Mouse (Mus musculus) embryonic facial prominence, embryonic 11.5 days (tissue): ENCODE results near the gene Hrg. TPM values are rescaled to one million over a fixed set of nuclear protein-coding genes. Genes with fewer than 3 reads are reported as not detected.
"Not testable (repeated sequence)": the region's sequence is repeated elsewhere in the genome, so short reads cannot be mapped to it uniquely, and the experiment has no call there.

Experiments
- ATAC-seq: fragments of 200-750 bp; cut with Nextera tagmentation; replicated peaks from 2 replicates; pipeline ENCODE4 v1.8.0; 2017; ENCODE audit warnings: low read depth; ENCODE audit not compliant: insufficient number of reproducible peaks, low FRiP score, low TSS enrichment
- DNase-seq: peaks from one replicate; pipeline ENCODE4 v3.0.0-alpha.2; 2015; ENCODE audit warnings: low spot score
- H3K27ac ChIP-seq: fragments of 300-500 bp; sonication (generic); replicated peaks from 2 replicates; pipeline ENCODE4 v1.5.1; 2014; ENCODE audit warnings: mild to moderate bottlenecking, low read depth, low read length, control low read depth
- H3K27me3 ChIP-seq: fragments of 300-500 bp; sonication (generic); 2 replicates; pipeline ENCODE4 v1.6.1; 2014; ENCODE audit warnings: mild to moderate bottlenecking, low read length, moderate library complexity, mixed read lengths; ENCODE audit not compliant: control insufficient read depth, insufficient read depth
- H3K36me3 ChIP-seq: fragments of 300-500 bp; sonication (generic); replicated peaks from 2 replicates; pipeline ENCODE4 v1.6.1; 2014; ENCODE audit warnings: low read depth, mild to moderate bottlenecking, low read length, moderate library complexity, mixed read lengths; ENCODE audit not compliant: control insufficient read depth, insufficient read depth
- H3K4me1 ChIP-seq: fragments of 300-500 bp; sonication (generic); 2 replicates; pipeline ENCODE4 v1.6.1; 2014; ENCODE audit warnings: low read length, mixed read lengths; ENCODE audit not compliant: control insufficient read depth, insufficient read depth
- H3K4me2 ChIP-seq: fragments of 300-500 bp; sonication (generic); 2 replicates; pipeline ENCODE4 v1.6.1; 2014; ENCODE audit warnings: low read depth, mild to moderate bottlenecking, control low read depth, low read length, moderate library complexity
- H3K4me3 ChIP-seq: fragments of 300-500 bp; sonication (generic); 2 replicates; pipeline ENCODE4 v1.5.1; 2014; ENCODE audit warnings: low read depth, low read length, control low read depth
- H3K9ac ChIP-seq: fragments of 300-500 bp; sonication (generic); replicated peaks from 2 replicates; pipeline ENCODE4 v1.6.1; 2014; ENCODE audit warnings: mild to moderate bottlenecking, control low read depth, low read length
- H3K9me3 ChIP-seq: fragments of 300-500 bp; sonication (generic); replicated peaks from 2 replicates; pipeline ENCODE4 v1.6.1; 2016; ENCODE audit warnings: mild to moderate bottlenecking, low read length, inconsistent platforms, mixed read lengths; ENCODE audit not compliant: control insufficient read depth
- WGBS: fragments of 180-500 bp; shearing (Covaris S2); extraction: QIAGEN DNeasy Blood & Tissue Kit; methylation state at CpG from one replicate; pipeline ENCODE4 v1.1.7; 2014; 5-methylcytosine and 5-hydroxymethylcytosine counted together
- polyA plus RNA-seq: library from polyadenylated mRNA; unstranded; fragments of >200 nt; fragmentation: Nextera tagmentation; extraction: Ambion mirVana; gene quantifications from 2 replicates; pipeline ENCODE4 v1.2.1, GENCODE M21; 2014

The Hrg gene
- polyA plus RNA-seq, 1 experiment from 2014 or later = not detected

- Histone ChIP-seq H3K36me3 (no peaks in the 10 kb centered on the region), H3K9ac (no peak overlapping the region), H3K27ac (no peak overlapping the region), H3K27me3 (no peaks in the 10 kb centered on the region), H3K4me1 (no peaks in the 10 kb centered on the region), H3K4me3 (no peak overlapping the region), H3K9me3 (no peaks in the 10 kb centered on the region), H3K4me2 (no peak overlapping the region)
- 69% methylated on average over 1 of the region's 1 CpGs for WGBS
- ATAC-seq (no peak), DNase-seq (no peak)
These were observed 16.6 kb downstream of the Hrg start for GRCm38 (mm10) chr16:22967383-22968030.

GRCm38 (mm10) chr16:22996951-22997350, 46.1 kb downstream of the Hrg start:
- H3K36me3 ChIP-seq, H3K4me3 ChIP-seq, H3K4me2 ChIP-seq, ATAC-seq, H3K9me3 ChIP-seq, DNase-seq, H3K9ac ChIP-seq, H3K27me3 ChIP-seq, H3K27ac ChIP-seq, H3K4me1 ChIP-seq: not testable (repeated sequence)
- 87% methylated on average over 3 of the region's 3 CpGs for WGBS

Other genes starting within 250 kb of the Hrg start
- gene Crygs, start 139.5 kb upstream of the Hrg start, polyA plus RNA-seq = 0.25 and 1.2 TPM in 2 replicates
- 37.9 and 40.6 TPM in 2 replicates for gene Tbccd1, start 93.4 kb upstream of the Hrg start, polyA plus RNA-seq
- 111 and 115 TPM in 2 replicates for gene Dnajb11, start 93.2 kb upstream of the Hrg start, polyA plus RNA-seq
- gene Ahsg, start 59.8 kb upstream of the Hrg start, polyA plus RNA-seq = 0.17 TPM in 1 of 2 replicates, not detected in the other
- gene Fetub, start 32.7 kb upstream of the Hrg start, polyA plus RNA-seq = 0.25 TPM in 1 of 2 replicates, not detected in the other
- not detected in 2 replicates for gene Kng2, start 78.4 kb downstream of the Hrg start, polyA plus RNA-seq
- gene Kng1, start 106.8 kb downstream of the Hrg start, polyA plus RNA-seq = not detected in 2 replicates
- gene Eif4a2, start 156.4 kb downstream of the Hrg start, polyA plus RNA-seq = 278 and 280 TPM in 2 replicates
- gene Rfc4, start 176.7 kb downstream of the Hrg start, polyA plus RNA-seq = 235 and 245 TPM in 2 replicates
- gene Adipoq, start 195.5 kb downstream of the Hrg start, polyA plus RNA-seq = 0.17 TPM in 1 of 2 replicates, not detected in the other